Mouse (Mus musculus) hindbrain, embryonic 13.5 days (tissue): ENCODE results near the gene Ccdc92b. TPM values are rescaled to one million over a fixed set of nuclear protein-coding genes. Genes with fewer than 3 reads are reported as not detected.

ENCODE experiments used
- ATAC-seq: fragments of 200-750 bp; cut with Nextera tagmentation; 2 replicates; pipeline ENCODE4 v1.8.0; 2017; ENCODE audit warnings: moderate TSS enrichment; ENCODE audit not compliant: low FRiP score
- H3K27ac ChIP-seq: fragments of 300-500 bp; sonication (generic); 2 replicates; pipeline ENCODE4 v1.5.1; 2015; ENCODE audit warnings: inconsistent platforms, mild to moderate bottlenecking, moderate library complexity
- H3K27me3 ChIP-seq: fragments of 300-500 bp; sonication (generic); 2 replicates; pipeline ENCODE4 v1.6.1; 2015; ENCODE audit warnings: mild to moderate bottlenecking, inconsistent platforms
- H3K36me3 ChIP-seq: fragments of 300-500 bp; sonication (generic); 2 replicates; pipeline ENCODE4 v1.6.1; 2015; ENCODE audit warnings: mild to moderate bottlenecking, inconsistent platforms
- H3K4me1 ChIP-seq: fragments of 300-500 bp; sonication (generic); replicated peaks from 2 replicates; pipeline ENCODE4 v1.6.1; 2015; ENCODE audit warnings: inconsistent platforms
- H3K4me2 ChIP-seq: fragments of 300-500 bp; sonication (generic); 2 replicates; pipeline ENCODE4 v1.6.1; 2015; ENCODE audit warnings: inconsistent platforms, mild to moderate bottlenecking, moderate library complexity
- H3K4me3 ChIP-seq: fragments of 300-500 bp; sonication (generic); 2 replicates; pipeline ENCODE4 v1.5.1; 2015; ENCODE audit warnings: mild to moderate bottlenecking, inconsistent platforms
- H3K9ac ChIP-seq: fragments of 300-500 bp; sonication (generic); 2 replicates; pipeline ENCODE4 v1.6.1; 2015; ENCODE audit warnings: mild to moderate bottlenecking, inconsistent platforms
- H3K9me3 ChIP-seq: fragments of 300-500 bp; sonication (generic); 2 replicates; pipeline ENCODE4 v1.6.1; 2016; ENCODE audit warnings: inconsistent platforms
- WGBS: fragments of 180-500 bp; shearing (Covaris S2); methylation state at CpG from one replicate; pipeline ENCODE4 v1.1.7; 2015; 5-methylcytosine and 5-hydroxymethylcytosine counted together
- polyA plus RNA-seq: library from polyadenylated mRNA; unstranded; fragments of >200 nt; fragmentation: Nextera tagmentation; extraction: Ambion mirVana; gene quantifications from 2 replicates; pipeline ENCODE4 v1.2.1, GENCODE M21; 2015

Gene Ccdc92b
- polyA plus RNA-seq, 1 experiment from 2014 or later = 2.0 TPM

- H3K4me1 ChIP-seq = peaks cover 41% of the 10 kb centered on the region
- no peak overlapping the region for H3K4me3 ChIP-seq
- H3K4me2 ChIP-seq = no peak overlapping the region
- 81% methylated on average over 1 of the region's 1 CpGs for WGBS
- no peak overlapping the region for H3K27ac ChIP-seq
- H3K36me3 ChIP-seq = no peaks in the 10 kb centered on the region
- no peaks in the 10 kb centered on the region for H3K9me3 ChIP-seq
- no peaks in the 10 kb centered on the region for H3K27me3 ChIP-seq
- ATAC-seq = no peak
- H3K9ac ChIP-seq = no peak overlapping the region
These were observed 28.6 kb downstream of the Ccdc92b start for GRCm38 (mm10) chr11:74647966-74648365.

GRCm38 (mm10) chr11:74648676-74649075 lies 29.3 kb downstream of the Ccdc92b start:
- 7% methylated on average over 1 of the region's 1 CpGs for WGBS
- H3K9me3 ChIP-seq = no peaks in the 10 kb centered on the region
- H3K27me3 ChIP-seq = no peaks in the 10 kb centered on the region
- peak overlapping the region; percentile 95 for H3K4me2 ChIP-seq
- H3K4me3 ChIP-seq = peak overlapping the region; percentile 91
- H3K9ac ChIP-seq = peak overlapping the region; percentile 90
- peaks cover 48% of the 10 kb centered on the region for H3K4me1 ChIP-seq
- no peaks in the 10 kb centered on the region for H3K36me3 ChIP-seq
- ATAC-seq = peak; percentile 26
- H3K27ac ChIP-seq = peak overlapping the region; percentile 81

DNA sequence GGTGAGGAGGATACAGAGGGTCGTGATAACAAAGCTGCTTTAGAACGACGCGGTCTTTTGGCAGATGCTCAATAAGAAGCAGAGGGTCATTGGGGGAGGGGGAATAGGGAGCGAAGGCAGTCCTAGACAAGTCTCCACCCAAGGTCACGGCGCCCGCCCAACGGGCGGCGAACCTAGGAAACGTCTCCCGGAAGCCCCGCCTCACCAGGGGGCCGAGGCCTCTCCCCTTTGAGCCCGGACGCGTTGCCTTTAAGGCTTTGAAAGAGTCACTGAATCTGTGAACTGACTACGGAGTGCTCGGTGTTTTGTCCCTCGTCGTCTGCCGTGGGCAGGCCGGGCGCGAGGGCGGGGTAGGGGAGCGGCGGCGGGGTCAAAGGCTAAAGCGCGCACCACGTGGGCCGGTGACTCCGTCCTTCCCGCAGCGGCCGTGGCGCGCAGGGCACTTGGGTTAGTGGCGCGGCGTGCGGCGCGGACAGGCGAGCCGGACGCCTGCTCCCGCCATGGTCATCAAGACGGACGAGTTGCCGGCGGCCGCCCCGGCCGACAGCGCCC lies 29.8 kb downstream of the Ccdc92b start, which contains the start of gene Cluh:
Gene Cluh, plus strand, starts transcription at position 401 of the 552 bp plus-strand sequence.
- H3K27ac ChIP-seq = peak within 1 kb of the TSS; percentile 81
- peak within 1 kb of the TSS; percentile 95 for H3K4me2 ChIP-seq
- no peaks in the 10 kb centered on the region for H3K36me3 ChIP-seq
- ATAC-seq = peak; percentile 89
- H3K9ac ChIP-seq = peak within 1 kb of the TSS; percentile 90
- H3K4me3 ChIP-seq = peak within 1 kb of the TSS; percentile 91
- under 1% methylated on average over 58 of the region's 58 CpGs for WGBS
- no peaks in the 10 kb centered on the region for H3K27me3 ChIP-seq
- no peaks in the 10 kb centered on the region for H3K9me3 ChIP-seq
- H3K4me1 ChIP-seq = peaks cover 51% of the 10 kb centered on the region

DNA sequence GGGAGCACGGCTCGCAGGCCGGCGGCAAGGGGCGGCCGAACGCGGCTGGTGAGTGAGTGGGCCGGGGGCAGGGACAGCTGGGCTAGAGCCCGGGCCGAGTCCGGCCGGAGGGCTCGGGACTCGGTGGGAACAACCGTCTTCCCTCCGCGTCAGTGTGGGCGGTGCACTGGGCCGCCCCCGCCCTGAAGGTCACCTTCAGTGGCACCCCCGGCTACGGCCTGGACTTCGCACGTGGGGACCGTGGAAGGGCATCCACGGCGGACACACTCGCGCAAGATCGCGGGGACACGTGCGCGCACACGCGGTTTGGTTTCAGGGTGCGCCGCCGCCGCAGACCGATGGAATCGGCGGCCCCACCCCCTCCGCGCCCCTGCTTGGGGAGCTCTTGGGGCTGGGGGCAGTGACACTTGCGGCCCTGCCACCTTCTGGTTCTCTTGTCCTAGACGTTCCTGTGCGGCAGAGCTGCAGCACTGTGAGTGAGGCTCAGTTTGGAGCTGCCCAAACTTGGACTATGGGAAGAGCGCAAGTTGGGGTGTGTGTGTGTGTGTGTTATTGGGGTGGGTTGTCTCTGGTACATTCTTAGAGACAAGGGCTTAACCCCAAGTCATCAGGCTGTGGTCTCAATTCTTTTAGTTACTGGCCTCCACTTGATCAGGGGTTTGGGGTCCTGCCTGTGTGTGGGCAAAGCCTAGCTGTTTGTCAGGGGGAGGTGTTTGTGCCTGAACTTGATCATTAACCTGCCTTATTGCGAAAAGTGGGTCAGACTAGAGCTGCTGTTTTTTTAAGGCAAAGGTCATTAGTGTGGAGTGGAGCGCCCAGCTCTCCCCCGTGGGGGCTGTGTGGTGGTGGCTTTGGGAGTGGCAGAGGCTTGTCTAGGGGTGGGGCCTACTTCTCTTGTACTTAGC lies 30.5 kb downstream of the Ccdc92b start:
- H3K4me1 ChIP-seq = peaks cover 51% of the 10 kb centered on the region
- no peaks in the 10 kb centered on the region for H3K27me3 ChIP-seq
- H3K4me2 ChIP-seq = peak overlapping the region; percentile 95
- peak overlapping the region; percentile 81 for H3K27ac ChIP-seq
- H3K4me3 ChIP-seq = peak overlapping the region; percentile 91
- H3K36me3 ChIP-seq = no peaks in the 10 kb centered on the region
- WGBS = 3% methylated on average over 53 of the region's 53 CpGs
- H3K9ac ChIP-seq = peak overlapping the region; percentile 90
- ATAC-seq = peak; percentile 60
- H3K9me3 ChIP-seq = no peaks in the 10 kb centered on the region

- no peak for ATAC-seq
- peak overlapping the region; percentile 90 for H3K9ac ChIP-seq
- H3K36me3 ChIP-seq = no peaks in the 10 kb centered on the region
- no peaks in the 10 kb centered on the region for H3K9me3 ChIP-seq
- peak overlapping the region; percentile 91 for H3K4me3 ChIP-seq
- WGBS = 61% methylated on average over 4 of the region's 4 CpGs
- peak overlapping the region; percentile 95 for H3K4me2 ChIP-seq
- H3K27me3 ChIP-seq = no peaks in the 10 kb centered on the region
- no peak overlapping the region for H3K27ac ChIP-seq
- H3K4me1 ChIP-seq = peaks cover 51% of the 10 kb centered on the region
These were observed 31.2 kb downstream of the Ccdc92b start for GRCm38 (mm10) chr11:74650576-74651100.

GRCm38 (mm10) chr11:74652791-74653191 lies 33.4 kb downstream of the Ccdc92b start:
- Histone ChIP-seq H3K27me3 (no peaks in the 10 kb centered on the region), H3K4me3 (no peak overlapping the region), H3K9me3 (no peaks in the 10 kb centered on the region), H3K4me1 (peaks cover 51% of the 10 kb centered on the region), H3K4me2 (no peak overlapping the region), H3K9ac (peak overlapping the region; percentile 51), H3K36me3 (peaks cover 17% of the 10 kb centered on the region), H3K27ac (peak overlapping the region; percentile 74)
- 37% methylated on average over 4 of the region's 4 CpGs for WGBS
- ATAC-seq = no peak; the same call in 1 of the 2 replicates

DNA sequence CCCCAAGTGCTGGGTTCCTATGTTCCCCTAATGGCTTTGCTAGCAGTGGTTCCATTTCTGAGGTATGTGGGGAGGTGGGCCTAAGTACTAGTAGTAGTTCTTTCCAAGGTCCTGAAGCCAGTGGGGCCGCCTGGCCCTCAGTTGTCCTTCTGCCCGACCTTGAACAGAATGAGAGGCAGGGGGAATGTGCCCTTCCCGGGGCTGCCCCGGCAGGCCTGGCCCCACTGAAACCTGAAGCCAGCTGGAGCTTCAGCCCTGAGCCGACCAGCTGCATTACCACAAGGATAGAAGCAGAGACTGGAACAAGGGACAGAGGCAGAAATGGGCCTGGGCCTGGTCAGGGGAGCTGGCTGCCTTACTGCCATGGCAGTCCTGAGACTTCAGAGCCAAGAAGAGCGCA lies 34.0 kb downstream of the Ccdc92b start:
- peak overlapping the region; percentile 74 for H3K27ac ChIP-seq
- no peak overlapping the region for H3K4me2 ChIP-seq
- no peaks in the 10 kb centered on the region for H3K9me3 ChIP-seq
- no peak for ATAC-seq
- no peak overlapping the region for H3K4me3 ChIP-seq
- H3K27me3 ChIP-seq = no peaks in the 10 kb centered on the region
- 69% methylated on average over 6 of the region's 6 CpGs for WGBS
- peaks cover 23% of the 10 kb centered on the region for H3K36me3 ChIP-seq
- H3K4me1 ChIP-seq = peaks cover 49% of the 10 kb centered on the region
- H3K9ac ChIP-seq = peak overlapping the region; percentile 51

- no peaks in the 10 kb centered on the region for H3K27me3 ChIP-seq
- H3K4me3 ChIP-seq = no peak overlapping the region
- no peak overlapping the region for H3K27ac ChIP-seq
- WGBS = 92% methylated on average over 3 of the region's 3 CpGs
- H3K4me2 ChIP-seq = no peak overlapping the region
- peaks cover 48% of the 10 kb centered on the region for H3K36me3 ChIP-seq
- no peaks in the 10 kb centered on the region for H3K9me3 ChIP-seq
- no peak for ATAC-seq
- H3K4me1 ChIP-seq = peaks cover 30% of the 10 kb centered on the region
- H3K9ac ChIP-seq = no peak overlapping the region
These were observed 36.5 kb downstream of the Ccdc92b start for GRCm38 (mm10) chr11:74655941-74656340.

DNA sequence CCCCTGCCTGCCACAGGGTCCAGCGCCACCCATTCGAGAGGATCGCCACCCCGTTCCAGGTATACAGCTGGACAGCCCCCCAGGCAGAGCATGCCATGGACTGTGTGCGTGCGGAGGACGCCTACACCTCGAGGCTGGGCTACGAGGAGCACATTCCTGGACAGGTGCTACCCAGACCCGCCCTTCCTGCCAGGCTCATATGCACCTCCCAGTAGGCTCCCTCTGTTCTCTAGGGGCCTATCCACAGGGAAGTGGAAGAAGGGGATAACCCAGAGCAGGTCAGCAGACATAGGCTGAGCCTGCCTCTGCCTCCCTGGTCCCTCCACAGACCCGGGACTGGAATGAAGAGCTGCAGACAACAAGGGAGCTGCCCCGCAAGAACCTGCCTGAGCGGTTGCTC lies 40.9 kb downstream of the Ccdc92b start:
- 98% methylated on average over 13 of the region's 13 CpGs for WGBS
- no peak for ATAC-seq
- H3K36me3 ChIP-seq = peaks cover 92% of the 10 kb centered on the region

GRCm38 (mm10) chr11:74661641-74662040 lies 42.2 kb downstream of the Ccdc92b start:
- Histone ChIP-seq H3K4me1 (no peaks in the 10 kb centered on the region), H3K36me3 (peaks cover 99% of the 10 kb centered on the region), H3K4me2 (no peak overlapping the region), H3K4me3 (no peak overlapping the region), H3K27ac (no peak overlapping the region), H3K27me3 (no peaks in the 10 kb centered on the region), H3K9me3 (no peaks in the 10 kb centered on the region), H3K9ac (no peak overlapping the region)
- 95% methylated on average over 19 of the region's 19 CpGs for WGBS
- ATAC-seq = no peak

More for the DNA sequence above, 40.9 kb downstream of the Ccdc92b start:
- Histone ChIP-seq H3K27ac (no peak overlapping the region), H3K9ac (no peak overlapping the region), H3K9me3 (no peaks in the 10 kb centered on the region), H3K4me2 (no peak overlapping the region), H3K4me1 (no peaks in the 10 kb centered on the region), H3K27me3 (no peaks in the 10 kb centered on the region), H3K4me3 (no peak overlapping the region)

DNA sequence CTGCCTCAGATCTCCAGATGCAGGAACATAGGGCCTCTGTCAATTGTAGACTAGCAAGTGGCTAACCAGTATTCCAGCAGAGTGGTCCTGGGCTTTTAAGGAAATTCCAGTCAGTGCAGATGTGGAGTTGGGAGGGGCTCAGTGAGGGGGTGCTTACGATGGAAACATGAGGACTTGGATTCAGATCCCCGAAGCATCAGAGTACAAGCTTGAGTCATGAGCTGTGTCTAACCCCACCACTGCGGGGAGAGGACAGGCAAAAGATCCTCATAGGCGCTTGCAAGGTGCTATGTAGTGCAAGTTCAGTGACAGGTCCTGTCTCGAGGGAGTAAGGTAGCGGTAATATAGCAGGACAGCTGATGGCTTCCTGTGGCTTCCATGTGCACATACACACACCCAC lies 42.8 kb downstream of the Ccdc92b start:
- WGBS = 93% methylated on average over 6 of the region's 6 CpGs
- Histone ChIP-seq H3K9me3 (no peaks in the 10 kb centered on the region), H3K27ac (no peak overlapping the region), H3K4me2 (no peak overlapping the region), H3K4me1 (no peaks in the 10 kb centered on the region), H3K36me3 (peaks cover 99% of the 10 kb centered on the region), H3K27me3 (no peaks in the 10 kb centered on the region), H3K9ac (no peak overlapping the region), H3K4me3 (no peak overlapping the region)
- ATAC-seq = no peak

GRCm38 (mm10) chr11:74664279-74664678 lies 44.9 kb downstream of the Ccdc92b start:
- 90% methylated on average over 3 of the region's 3 CpGs for WGBS
- no peak overlapping the region for H3K4me3 ChIP-seq
- no peak overlapping the region for H3K4me2 ChIP-seq
- no peaks in the 10 kb centered on the region for H3K9me3 ChIP-seq
- H3K27ac ChIP-seq = no peak overlapping the region
- ATAC-seq = no peak
- H3K27me3 ChIP-seq = no peaks in the 10 kb centered on the region
- peaks cover 99% of the 10 kb centered on the region for H3K36me3 ChIP-seq
- no peak overlapping the region for H3K9ac ChIP-seq
- H3K4me1 ChIP-seq = no peaks in the 10 kb centered on the region
